Mouse (Mus musculus): ENCODE results near the gene Gm20888. TPM values are rescaled to one million over a fixed set of nuclear protein-coding genes. Genes with fewer than 3 reads are reported as not detected.
"Not testable (repeated sequence)": the region's sequence is repeated elsewhere in the genome, so short reads cannot be mapped to it uniquely, and the experiment has no call there.

Gm20888 gene
- polyA plus RNA-seq (2012; fragmentation: generic; extraction: Trizol), result not detected

DNA sequence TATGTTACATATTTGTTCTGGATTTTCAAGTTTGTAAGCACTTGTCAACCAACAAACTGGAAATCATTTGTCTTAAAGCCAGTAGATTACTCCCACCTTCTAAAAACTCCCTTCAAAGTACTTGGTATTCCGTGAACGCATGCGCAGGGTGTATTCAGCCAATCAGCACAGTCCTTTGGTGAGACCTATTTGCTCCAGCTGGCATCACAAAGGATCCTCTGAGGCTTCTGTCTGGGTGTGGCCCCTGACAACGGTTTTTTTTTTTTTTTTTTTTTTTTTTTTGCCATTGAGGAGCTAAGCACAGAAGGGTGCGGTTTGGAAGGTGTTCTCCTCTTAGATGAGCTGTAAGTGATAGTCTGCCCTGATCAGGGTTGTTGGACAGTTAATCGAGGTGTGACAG is at the start of gene Gm20888:
Gene Gm20888 (plus strand): TSS at position 301 of the 400 bp plus-strand sequence.
- not testable (repeated sequence) for H3K79me2 ChIP-seq (ENCODE audit: control insufficient read depth, insufficient read depth); H3K36me3 ChIP-seq (ENCODE audit: control insufficient read depth, insufficient read depth); H3K27me3 ChIP-seq (ENCODE audit: control insufficient read depth, insufficient read depth, insufficient read length); H3K4me3 ChIP-seq; H3ac ChIP-seq (ENCODE audit: control insufficient read depth, insufficient read length); H3K4me2 ChIP-seq (ENCODE audit: low read depth)

Other genes with a start within 250 kb of the Gm20888 start
- not detected for gene Gm21118, start 168.2 kb upstream of the Gm20888 start, polyA plus RNA-seq (2012; fragmentation: generic; extraction: Trizol)
- gene Gm29423, start 138.6 kb upstream of the Gm20888 start, polyA plus RNA-seq (2012; fragmentation: generic; extraction: Trizol), result not detected
- not detected for gene Gm29644, start 138.5 kb upstream of the Gm20888 start, polyA plus RNA-seq (2012; fragmentation: generic; extraction: Trizol)

Data from myocyte (in vitro differentiated cells).